Mouse (Mus musculus): ENCODE results near the gene Khdc3.

GRCm38 (mm10) chr9:73103880-73104198 is 2.2 kb downstream of the Khdc3 start:
- no peak for TF ChIP-seq CTCF (IDR thresholded peaks at IDR 0.05; ENCODE audit: control insufficient read depth, insufficient read depth, low read length)
- no peak for TF ChIP-seq POLR2A (IDR thresholded peaks at IDR 0.05; ENCODE audit: borderline replicate concordance, control insufficient read depth, low read depth, low read length)

Data from bone marrow, adult 2 months (tissue).